Mouse (Mus musculus) embryonic facial prominence, embryonic 14.5 days (tissue): ENCODE results near the gene Gm10840. TPM values are rescaled to one million over a fixed set of nuclear protein-coding genes. Genes with fewer than 3 reads are reported as not detected.
A peak's percentile ranks its signal among the peaks of the same experiment; 100 is the strongest.
"Not testable (repeated sequence)": the region's sequence is repeated elsewhere in the genome, so short reads cannot be mapped to it uniquely, and the experiment has no call there.

ENCODE experiments used
- ATAC-seq: fragments of 200-750 bp; cut with Nextera tagmentation; 2 replicates; pipeline ENCODE4 v1.8.0; 2017; ENCODE audit warnings: low read depth, moderate number of reproducible peaks, moderate TSS enrichment
- DNase-seq: peaks from one replicate; pipeline ENCODE4 v3.0.0-alpha.2; 2015; ENCODE audit warnings: low spot score
- H3K27ac ChIP-seq: fragments of 300-500 bp; sonication (generic); replicated peaks from 2 replicates; pipeline ENCODE4 v1.5.1; 2014; ENCODE audit warnings: low read depth, mild to moderate bottlenecking, low read length, moderate library complexity
- H3K27me3 ChIP-seq: fragments of 300-500 bp; sonication (generic); replicated peaks from 2 replicates; pipeline ENCODE4 v1.6.1; 2014; ENCODE audit warnings: low read length; ENCODE audit not compliant: control insufficient read depth, insufficient read depth
- H3K36me3 ChIP-seq: fragments of 300-500 bp; sonication (generic); 2 replicates; pipeline ENCODE4 v1.6.1; 2014; ENCODE audit warnings: low read length, mixed read lengths; ENCODE audit not compliant: control insufficient read depth, insufficient read depth
- H3K4me1 ChIP-seq: fragments of 300-500 bp; sonication (generic); 2 replicates; pipeline ENCODE4 v1.6.1; 2014; ENCODE audit warnings: antibody characterized with exemption, low read length; ENCODE audit not compliant: control insufficient read depth, insufficient read depth
- H3K4me2 ChIP-seq: fragments of 300-500 bp; sonication (generic); 2 replicates; pipeline ENCODE4 v1.6.1; 2014; ENCODE audit warnings: low read depth, mild to moderate bottlenecking, low read length, moderate library complexity, mixed read lengths
- H3K4me3 ChIP-seq: fragments of 300-500 bp; sonication (generic); 2 replicates; pipeline ENCODE4 v1.5.1; 2014; ENCODE audit warnings: low read depth, mild to moderate bottlenecking, low read length
- H3K9ac ChIP-seq: fragments of 300-500 bp; sonication (generic); 2 replicates; pipeline ENCODE4 v1.6.1; 2014; ENCODE audit warnings: low read depth, mild to moderate bottlenecking, low read length, moderate library complexity, mixed read lengths
- H3K9me3 ChIP-seq: fragments of 300-500 bp; sonication (generic); 2 replicates; pipeline ENCODE4 v1.6.1; 2016; ENCODE audit warnings: low read length; ENCODE audit not compliant: control insufficient read depth
- WGBS: fragments of 180-500 bp; shearing (Covaris S2); extraction: QIAGEN DNeasy Blood & Tissue Kit; methylation state at CpG from one replicate; pipeline ENCODE4 v1.1.7; 2014; 5-methylcytosine and 5-hydroxymethylcytosine counted together
- polyA plus RNA-seq: library from polyadenylated mRNA; unstranded; fragments of >200 nt; fragmentation: Nextera tagmentation; extraction: Ambion mirVana; gene quantifications from 2 replicates; pipeline ENCODE4 v1.2.1, GENCODE M21; 2014

Gm10840 gene
- polyA plus RNA-seq, 1 experiment from 2014 or later, result not detected

DNA sequence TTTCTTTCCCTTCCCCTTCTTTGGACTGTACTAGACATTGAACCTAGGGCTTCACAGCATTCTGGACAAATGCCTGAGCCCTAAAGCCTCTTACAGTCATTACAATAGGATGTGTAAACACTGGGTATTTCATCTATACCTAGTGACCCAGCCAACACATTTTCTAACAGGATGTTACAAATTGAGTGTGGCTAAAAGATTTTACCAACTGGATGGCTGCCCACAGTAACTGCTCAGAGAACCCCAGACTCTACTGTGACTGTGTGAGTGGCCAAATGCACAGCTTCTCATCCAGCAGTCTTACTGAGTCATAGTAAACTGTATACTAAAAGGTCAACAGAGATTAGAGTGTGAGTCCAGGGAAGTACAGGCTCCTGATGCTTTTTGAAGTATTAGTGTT lies 34.7 kb downstream of the Gm10840 start:
- Histone ChIP-seq H3K36me3 (peaks cover 35% of the 10 kb centered on the region), H3K4me2 (no peak overlapping the region), H3K9me3 (no peaks in the 10 kb centered on the region), H3K4me1 (peaks cover 5% of the 10 kb centered on the region), H3K27me3 (no peaks in the 10 kb centered on the region), H3K4me3 (no peak overlapping the region), H3K9ac (no peak overlapping the region), H3K27ac (no peak overlapping the region)
- ATAC-seq, result no peak
- DNase-seq, result peak; percentile 8

DNA sequence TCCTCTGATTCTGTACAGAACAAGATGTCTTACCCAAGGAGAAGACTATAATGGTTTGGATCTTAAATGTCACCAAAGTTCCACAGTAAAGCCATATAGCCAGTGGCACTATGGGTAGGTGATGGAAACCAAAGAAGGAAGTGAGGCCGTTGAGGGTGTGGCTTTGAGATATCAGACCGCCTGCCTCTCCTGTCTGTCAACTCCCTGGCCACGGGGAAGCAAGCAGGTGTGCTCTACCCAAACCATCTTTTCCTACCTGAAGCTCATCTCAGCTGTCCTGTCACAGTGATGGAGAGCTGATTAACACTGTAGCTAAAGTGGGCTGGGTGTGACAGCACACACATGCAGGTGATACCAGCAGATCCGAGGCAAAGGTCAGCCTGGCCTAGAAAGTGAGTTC lies 37.6 kb downstream of the Gm10840 start:
- Histone ChIP-seq H3K4me1 (no peaks in the 10 kb centered on the region), H3K27ac (no peak overlapping the region), H3K27me3 (no peaks in the 10 kb centered on the region), H3K4me2 (no peak overlapping the region), H3K4me3 (no peak overlapping the region), H3K9me3 (no peaks in the 10 kb centered on the region), H3K9ac (no peak overlapping the region), H3K36me3 (peaks cover 64% of the 10 kb centered on the region)
- ATAC-seq (no peak), DNase-seq (no peak)
- WGBS, result 84% methylated on average over 4 of the region's 4 CpGs

DNA sequence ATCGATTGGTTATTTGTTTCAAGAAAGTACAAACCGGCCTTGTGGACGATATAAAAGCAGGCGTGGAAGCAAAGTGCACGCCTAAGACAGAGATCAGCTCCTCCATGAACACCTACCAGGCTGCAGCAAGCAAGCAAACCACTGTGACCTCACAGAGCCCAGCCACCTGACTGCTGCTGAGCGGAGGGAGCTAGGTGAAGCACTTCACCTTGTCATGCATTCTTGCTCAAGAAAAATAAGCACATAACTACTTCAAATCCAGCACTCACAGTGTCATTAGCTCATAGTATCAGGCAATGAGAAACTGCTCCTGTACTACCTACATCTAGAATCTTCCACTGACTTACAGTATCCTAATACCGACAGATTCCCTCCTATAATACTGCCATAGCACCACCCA lies 39.3 kb downstream of the Gm10840 start:
- not testable (repeated sequence) for H3K27me3 ChIP-seq, DNase-seq, H3K4me3 ChIP-seq, ATAC-seq, H3K9ac ChIP-seq, H3K27ac ChIP-seq, H3K4me2 ChIP-seq, H3K9me3 ChIP-seq, H3K4me1 ChIP-seq
- H3K36me3 ChIP-seq, result peaks cover 81% of the 10 kb centered on the region
- 94% methylated on average over 7 of the region's 7 CpGs for WGBS

DNA sequence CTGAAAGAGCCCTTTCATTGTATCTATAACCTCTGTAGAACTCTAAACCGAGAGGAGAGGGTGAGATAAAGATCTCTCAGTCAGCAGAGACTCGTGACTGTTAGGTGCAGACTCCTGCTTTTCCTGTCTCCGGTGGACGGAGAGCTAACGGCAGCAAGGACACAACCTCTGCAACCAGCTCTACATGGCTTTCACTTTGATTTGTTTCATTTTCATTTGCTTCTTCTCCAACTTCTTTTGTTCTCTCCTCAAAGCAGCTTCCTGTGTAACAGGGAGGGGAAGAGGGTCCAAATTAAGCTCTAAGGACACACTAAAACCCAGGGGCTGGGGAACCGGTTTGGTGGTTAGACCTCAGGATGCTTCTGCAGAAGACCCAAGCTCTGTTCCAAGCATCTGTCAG lies 40.1 kb downstream of the Gm10840 start:
- peaks cover 88% of the 10 kb centered on the region for H3K36me3 ChIP-seq
- 83% methylated on average over 6 of the region's 6 CpGs for WGBS
- no peak for DNase-seq

DNA sequence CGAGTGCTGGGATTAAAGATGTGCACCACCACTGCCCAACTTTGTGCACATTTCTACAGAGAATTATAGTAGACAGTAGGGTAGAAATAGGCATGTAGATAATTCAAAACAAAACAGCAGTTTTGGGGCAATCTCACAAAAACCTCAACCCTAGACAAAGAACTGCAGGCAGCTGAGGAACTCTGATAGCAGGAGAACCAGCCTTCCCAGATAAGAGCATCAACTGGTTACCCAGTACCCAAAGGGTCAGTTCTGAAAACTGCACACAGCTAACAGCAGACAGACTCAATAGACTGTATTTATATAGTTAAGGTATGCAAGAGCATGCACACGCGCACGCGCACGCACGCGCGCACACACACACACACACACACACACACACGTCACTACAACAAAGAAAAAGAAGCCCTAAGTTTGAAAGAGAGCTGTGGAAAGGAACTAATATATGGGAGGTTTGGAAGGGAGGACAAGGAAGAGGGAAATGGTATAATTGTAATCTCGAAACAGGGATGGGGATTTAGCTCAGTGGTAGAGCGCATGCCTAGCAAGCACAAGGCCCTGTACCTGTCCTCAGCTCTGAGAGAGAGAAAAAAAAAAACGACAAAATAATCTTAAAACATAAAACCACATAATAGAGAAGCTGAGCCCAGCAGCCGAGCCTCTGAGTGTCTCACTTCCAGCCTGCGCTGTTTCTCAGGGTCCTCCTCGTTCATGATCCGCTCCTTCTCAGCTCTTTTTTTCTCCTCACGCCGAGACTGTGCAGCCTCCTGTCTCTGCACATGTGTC lies 40.9 kb downstream of the Gm10840 start:
- H3K4me1 ChIP-seq, result no peaks in the 10 kb centered on the region
- peaks cover 94% of the 10 kb centered on the region for H3K36me3 ChIP-seq

More for the DNA sequence above, 40.1 kb downstream of the Gm10840 start:
- no peak for ATAC-seq
- Histone ChIP-seq H3K27ac (no peak overlapping the region), H3K9me3 (no peaks in the 10 kb centered on the region), H3K4me2 (no peak overlapping the region), H3K9ac (no peak overlapping the region), H3K4me3 (no peak overlapping the region), H3K27me3 (no peaks in the 10 kb centered on the region), H3K4me1 (no peaks in the 10 kb centered on the region)

DNA sequence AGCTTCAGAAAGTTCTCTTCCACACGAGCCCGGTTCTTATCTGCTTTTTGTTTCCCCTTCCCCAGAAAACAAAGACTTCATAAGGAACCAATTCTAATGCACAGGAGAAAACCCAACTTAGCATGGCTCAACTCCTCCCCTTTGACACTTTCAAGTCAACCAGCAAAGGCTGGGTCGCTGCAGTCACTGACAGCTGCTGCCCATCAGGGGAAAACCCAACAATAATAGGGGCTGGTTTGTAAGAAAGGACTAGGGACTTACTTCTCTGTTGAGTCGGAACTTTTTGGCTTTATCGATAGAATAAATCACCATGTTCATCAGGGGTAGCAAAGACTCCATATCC lies 41.4 kb downstream of the Gm10840 start, which contains the start of gene Strada:
Gene Strada, minus strand, starts transcription at position 46 of the 343 bp plus-strand sequence.
- H3K4me2 ChIP-seq, result no peak within 1 kb of the TSS
- no peak within 1 kb of the TSS for H3K27ac ChIP-seq
- H3K4me1 ChIP-seq, result no peaks in the 10 kb centered on the region
- no peak for DNase-seq
- H3K27me3 ChIP-seq, result no peaks in the 10 kb centered on the region
- 86% methylated on average over 5 of the region's 5 CpGs for WGBS
- H3K9ac ChIP-seq, result no peak within 1 kb of the TSS
- H3K9me3 ChIP-seq, result no peaks in the 10 kb centered on the region
- H3K36me3 ChIP-seq, result peaks cover 94% of the 10 kb centered on the region
- no peak for ATAC-seq
- H3K4me3 ChIP-seq, result no peak within 1 kb of the TSS

More for the DNA sequence above, 40.9 kb downstream of the Gm10840 start:
- Histone ChIP-seq H3K27me3 (no peaks in the 10 kb centered on the region), H3K4me2 (no peak overlapping the region), H3K27ac (no peak overlapping the region), H3K4me3 (no peak overlapping the region), H3K9me3 (no peaks in the 10 kb centered on the region), H3K9ac (no peak overlapping the region)
- 94% methylated on average over 19 of the region's 19 CpGs for WGBS
- DNase-seq (no peak), ATAC-seq (no peak)

Other genes starting within 250 kb of the Gm10840 start
- 19.5 and 21.6 TPM in 2 replicates for gene Cyb561, start 207.5 kb upstream of the Gm10840 start, polyA plus RNA-seq
- gene Ace, start 192.9 kb upstream of the Gm10840 start, polyA plus RNA-seq, result 1.00 and 1.3 TPM in 2 replicates
- gene Ace3, start 166.2 kb upstream of the Gm10840 start, polyA plus RNA-seq, result not detected in 2 replicates
- 2.5 and 2.6 TPM in 2 replicates for gene Kcnh6, start 152.7 kb upstream of the Gm10840 start, polyA plus RNA-seq
- gene Dcaf7, start 124.0 kb upstream of the Gm10840 start, polyA plus RNA-seq, result 56.0 and 62.8 TPM in 2 replicates
- gene Taco1, start 94.8 kb upstream of the Gm10840 start, polyA plus RNA-seq, result 7.8 and 8.2 TPM in 2 replicates
- gene Map3k3, start 76.2 kb upstream of the Gm10840 start, polyA plus RNA-seq, result 30.4 and 31.9 TPM in 2 replicates
- gene Limd2, start within 50 bp of the Gm10840 start, polyA plus RNA-seq, result 169 and 216 TPM in 2 replicates
- 24.0 and 26.2 TPM in 2 replicates for gene Strada, start 41.3 kb downstream of the Gm10840 start, polyA plus RNA-seq
- gene Ccdc47, start 55.5 kb downstream of the Gm10840 start, polyA plus RNA-seq, result 76.0 and 77.4 TPM in 2 replicates
- 62.7 and 69.1 TPM in 2 replicates for gene Ddx42, start 56.1 kb downstream of the Gm10840 start, polyA plus RNA-seq
- 47.9 and 58.1 TPM in 2 replicates for gene Ftsj3, start 95.2 kb downstream of the Gm10840 start, polyA plus RNA-seq
- gene Psmc5, start 95.3 kb downstream of the Gm10840 start, polyA plus RNA-seq, result 231 and 259 TPM in 2 replicates
- 87.6 and 102 TPM in 2 replicates for gene Smarcd2, start 112.1 kb downstream of the Gm10840 start, polyA plus RNA-seq
- gene Tcam1, start 115.8 kb downstream of the Gm10840 start, polyA plus RNA-seq, result 0.24 and 0.74 TPM in 2 replicates
- not detected in 2 replicates for gene Gh, start 141.0 kb downstream of the Gm10840 start, polyA plus RNA-seq
- 3.2 and 3.7 TPM in 2 replicates for gene Cd79b, start 153.9 kb downstream of the Gm10840 start, polyA plus RNA-seq
- 0.98 and 1.5 TPM in 2 replicates for gene Scn4a, start 192.4 kb downstream of the Gm10840 start, polyA plus RNA-seq
- 0.92 and 0.93 TPM in 2 replicates for gene Prr29, start 204.6 kb downstream of the Gm10840 start, polyA plus RNA-seq
- 42.2 and 44.3 TPM in 2 replicates for gene Icam2, start 227.2 kb downstream of the Gm10840 start, polyA plus RNA-seq